Mouse (Mus musculus) urinary bladder, postnatal 25 days (tissue): ENCODE data around the gene Rubcnl.

ENCODE experiments used
- DNase-seq: peaks from one replicate; pipeline ENCODE4 v3.0.0; 2022; ENCODE audit warnings: low spot score

Rubcnl gene

GRCm38 (mm10) chr14:75015856-75016714 lies at the start of gene Rubcnl:
Gene Rubcnl, plus strand, starts transcription at chr14:75016027.
- peak; percentile 75 for DNase-seq

GRCm38 (mm10) chr14:74972216-74972615 lies 43.6 kb upstream of the Rubcnl start:
- DNase-seq: no peak

GRCm38 (mm10) chr14:74972687-74973086 lies 43.1 kb upstream of the Rubcnl start:
- DNase-seq: no peak

- DNase-seq: no peak
Observed at GRCm38 (mm10) chr14:74974136-74974651, 41.6 kb upstream of the Rubcnl start.

GRCm38 (mm10) chr14:74976972-74977371 lies 38.9 kb upstream of the Rubcnl start:
- DNase-seq: no peak

- no peak for DNase-seq
Observed at GRCm38 (mm10) chr14:74981016-74981415, 34.8 kb upstream of the Rubcnl start.

GRCm38 (mm10) chr14:74983079-74983478 lies 32.7 kb upstream of the Rubcnl start:
- DNase-seq: no peak

GRCm38 (mm10) chr14:74984817-74985391 lies 30.9 kb upstream of the Rubcnl start:
- DNase-seq: no peak

- no peak for DNase-seq
Observed at GRCm38 (mm10) chr14:74985658-74986057, 30.2 kb upstream of the Rubcnl start.

GRCm38 (mm10) chr14:74986527-74986926 lies 29.3 kb upstream of the Rubcnl start:
- DNase-seq: no peak

GRCm38 (mm10) chr14:74989322-74989721 lies 26.5 kb upstream of the Rubcnl start:
- DNase-seq: no peak

- DNase-seq: no peak
Observed at GRCm38 (mm10) chr14:74989909-74990308, 25.9 kb upstream of the Rubcnl start.

- DNase-seq: no peak
Observed at GRCm38 (mm10) chr14:74990504-74990903, 25.3 kb upstream of the Rubcnl start.

GRCm38 (mm10) chr14:74996556-74996955 lies 19.3 kb upstream of the Rubcnl start:
- no peak for DNase-seq

- DNase-seq: no peak
Observed at GRCm38 (mm10) chr14:74997041-74997440, 18.8 kb upstream of the Rubcnl start.

- DNase-seq: no peak
Observed at GRCm38 (mm10) chr14:75001364-75001763, 14.5 kb upstream of the Rubcnl start.

- no peak for DNase-seq
Observed at GRCm38 (mm10) chr14:75003356-75003755, 12.5 kb upstream of the Rubcnl start.

GRCm38 (mm10) chr14:75005478-75006199 lies 10.2 kb upstream of the Rubcnl start:
- DNase-seq: no peak

GRCm38 (mm10) chr14:75010346-75010745 lies 5.5 kb upstream of the Rubcnl start:
- no peak for DNase-seq

GRCm38 (mm10) chr14:75010986-75011655 lies 4.7 kb upstream of the Rubcnl start:
- DNase-seq: no peak

- DNase-seq: no peak
Observed at GRCm38 (mm10) chr14:75016715-75017020, 841 bp downstream of the Rubcnl start.

- DNase-seq: no peak
Observed at GRCm38 (mm10) chr14:75017277-75017676, 1.4 kb downstream of the Rubcnl start.
